Mouse (Mus musculus) ES-E14 (cell line): ENCODE measurements at regions not wholly inside any gene's neighbourhood (a gene's known extent, or its start where the extent isn't known, plus 50 kb on each side); places are given as distances from the start of the nearest gene placed in this dataset.
"Not testable (repeated sequence)": the region's sequence is repeated elsewhere in the genome, so short reads cannot be mapped to it uniquely, and the experiment has no call there.

Source experiments
- DNase-seq: peaks from one replicate; pipeline ENCODE4 v3.0.0-alpha.2; 2013; ENCODE audit warnings: low read depth, low spot score
- H3K27ac ChIP-seq: 2 replicates; pipeline ENCODE4 v1.5.1; 2012; ENCODE audit warnings: low read depth, mild to moderate bottlenecking, low read length, moderate library complexity, mixed read lengths; ENCODE audit not compliant: poor library complexity, insufficient read depth, severe bottlenecking
- H3K36me3 ChIP-seq: 2 replicates; pipeline ENCODE4 v1.6.1; 2012; ENCODE audit warnings: mild to moderate bottlenecking, low read length, moderate library complexity, mixed read lengths; ENCODE audit not compliant: control insufficient read depth, poor library complexity, insufficient read depth, severe bottlenecking
- H3K4me1 ChIP-seq, 2 experiments: fragments of 150-350 bp in 1 of 2; sonication (generic) in 1 of 2; 2 replicates each; pipeline ENCODE4 v1.6.1; 2012; ENCODE audit warnings: low read length in 2 of 2, mild to moderate bottlenecking in 1 of 2, mixed read lengths in 1 of 2; ENCODE audit not compliant: control insufficient read depth in 2 of 2, insufficient read depth in 2 of 2, poor library complexity in 1 of 2
- H3K4me3 ChIP-seq, 2 experiments: fragments of 150-350 bp in 1 of 2; sonication (generic) in 1 of 2; 2 replicates each; pipeline ENCODE4 v1.5.1; 2012; ENCODE audit warnings: low read length in 2 of 2, low read depth in 1 of 2, mild to moderate bottlenecking in 1 of 2, mixed read lengths in 1 of 2; ENCODE audit not compliant: insufficient read depth in 1 of 2, poor library complexity in 1 of 2, severe bottlenecking in 1 of 2
- H3K9ac ChIP-seq: 2 replicates; pipeline ENCODE4 v1.6.1; 2012; ENCODE audit warnings: low read depth, mild to moderate bottlenecking, low read length, mixed read lengths; ENCODE audit not compliant: poor library complexity, insufficient read depth, severe bottlenecking
- H3K9me3 ChIP-seq: fragments of 150-350 bp; sonication (generic); 2 replicates; pipeline ENCODE4 v1.6.1; 2012; ENCODE audit warnings: low read depth, mild to moderate bottlenecking, low read length; ENCODE audit not compliant: control insufficient read depth, insufficient read depth
- CHD2 ChIP-seq: IDR thresholded peaks from 2 replicates; pipeline ENCODE4 v1.6.1; 2014; ENCODE audit warnings: mild to moderate bottlenecking, low read depth, low read length, inconsistent platforms
- HCFC1 ChIP-seq: IDR thresholded peaks from 2 replicates; pipeline ENCODE4 v1.6.1; 2012; ENCODE audit warnings: low read length, inconsistent platforms, borderline replicate concordance; ENCODE audit not compliant: insufficient read depth
- MAFK ChIP-seq: IDR thresholded peaks from 2 replicates; pipeline ENCODE4 v1.6.1; 2014; ENCODE audit warnings: mild to moderate bottlenecking, low read depth, low read length, inconsistent platforms; ENCODE audit not compliant: insufficient read depth
- ZC3H11A ChIP-seq: IDR thresholded peaks from 2 replicates; pipeline ENCODE4 v1.6.1; 2012; ENCODE audit warnings: low read depth, mild to moderate bottlenecking, inconsistent platforms, low read length, borderline replicate concordance
- ZNF384 ChIP-seq: IDR thresholded peaks from 2 replicates; pipeline ENCODE4 v1.6.1; 2012; ENCODE audit warnings: low read depth, low read length, inconsistent platforms
- in situ Hi-C, 2 experiments: fragments of 600-800 bp; cut with MboI; formaldehyde crosslinking; loops; one replicate each; pipeline ENCODE4 v1.15.1; 2025; ENCODE audit warnings: low sequenced_read_pairs in 2 of 2, inconsistent platforms in 1 of 2; ENCODE audit not compliant: unreplicated experiment in 2 of 2

- H3K27ac ChIP-seq, H3K36me3 ChIP-seq, DNase-seq, in situ Hi-C loops, H3K9ac ChIP-seq, H3K4me1 ChIP-seq, H3K9me3 ChIP-seq, H3K4me3 ChIP-seq: not testable (repeated sequence)
These were observed 312.2 kb upstream of the Vmn1r3 start for GRCm38 (mm10) chr4:3497392-3497791.

GRCm38 (mm10) chr4:3495987-3496386, 310.8 kb upstream of the Vmn1r3 start:
- H3K4me3 ChIP-seq, H3K9ac ChIP-seq, H3K4me1 ChIP-seq, in situ Hi-C loops, H3K36me3 ChIP-seq, H3K27ac ChIP-seq, DNase-seq, H3K9me3 ChIP-seq: not testable (repeated sequence)

- H3K4me1 ChIP-seq, H3K4me3 ChIP-seq, DNase-seq, H3K9me3 ChIP-seq, H3K27ac ChIP-seq, in situ Hi-C loops, H3K9ac ChIP-seq, H3K36me3 ChIP-seq: not testable (repeated sequence)
These were observed 309.0 kb upstream of the Vmn1r3 start for GRCm38 (mm10) chr4:3494123-3494681.

- in situ Hi-C loops, H3K36me3 ChIP-seq, H3K4me1 ChIP-seq, H3K4me3 ChIP-seq, H3K9me3 ChIP-seq, H3K9ac ChIP-seq, DNase-seq, H3K27ac ChIP-seq: not testable (repeated sequence)
These were observed 305.7 kb upstream of the Vmn1r3 start for GRCm38 (mm10) chr4:3490901-3491300.

GRCm38 (mm10) chr4:3482092-3482491, 296.9 kb upstream of the Vmn1r3 start:
- H3K27ac ChIP-seq = no peak overlapping the region
- TF ChIP-seq MAFK (no peak), HCFC1 (no peak), ZNF384 (no peak), CHD2 (no peak), ZC3H11A (no peak)
- H3K9me3 ChIP-seq = no peaks in the 10 kb centered on the region
- H3K36me3 ChIP-seq = no peaks in the 10 kb centered on the region
- no peak overlapping the region for H3K9ac ChIP-seq
- no peak for DNase-seq
- in situ Hi-C loops = no loop called here
- H3K4me1 ChIP-seq = no peaks in the 10 kb centered on the region
- no peak overlapping the region for H3K4me3 ChIP-seq
